Mouse (Mus musculus): ENCODE data around the gene Krtap5-4. TPM values are rescaled to one million over a fixed set of nuclear protein-coding genes. Genes with fewer than 3 reads are reported as not detected.

Gene Krtap5-4
- total RNA-seq (2023), result not detected

DNA sequence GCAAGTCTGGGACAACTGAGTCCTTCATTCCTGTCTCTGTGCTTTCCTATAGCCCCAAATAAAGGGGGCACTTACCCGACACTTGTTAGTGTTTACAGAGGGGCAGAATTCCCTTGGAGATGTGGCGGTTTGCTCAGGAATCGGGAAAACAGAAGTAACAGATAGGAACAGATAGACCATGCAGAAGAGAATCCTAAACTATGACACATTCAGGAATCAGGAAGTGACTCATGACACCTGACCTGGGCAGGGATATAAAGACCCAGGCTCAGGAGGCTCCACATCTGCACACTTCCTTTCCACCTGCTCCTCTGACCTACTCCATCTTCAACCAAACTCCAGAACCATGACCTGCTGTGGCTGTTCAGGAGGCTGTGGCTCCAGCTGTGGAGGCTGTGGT lies at the start of gene Krtap5-4:
Krtap5-4 (plus strand) TSS at position 301 of the 400 bp plus-strand sequence.

DNA sequence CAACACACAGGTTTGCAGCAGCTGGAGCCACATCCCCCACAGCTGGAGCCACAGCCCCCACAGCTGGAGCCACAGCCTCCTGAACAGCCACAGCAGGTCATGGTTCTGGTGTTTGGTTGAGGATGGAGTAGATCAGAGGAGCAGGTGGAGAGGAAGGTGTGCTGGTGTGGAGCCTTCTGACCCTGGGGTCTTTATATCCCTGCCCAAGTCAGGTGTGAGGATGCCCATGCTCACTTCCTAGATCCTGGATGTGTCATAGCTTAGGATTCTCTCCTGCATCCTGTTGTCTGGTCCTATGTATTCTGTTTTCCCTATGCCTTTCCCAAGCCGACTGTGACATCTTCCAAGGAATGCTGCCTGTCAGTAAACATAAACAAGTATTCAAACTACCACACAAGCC lies 45.1 kb upstream of the Krtap5-4 start, which contains the start of gene Gm2431:
Gm2431 (minus strand) TSS at position 101 of the 400 bp plus-strand sequence.

DNA sequence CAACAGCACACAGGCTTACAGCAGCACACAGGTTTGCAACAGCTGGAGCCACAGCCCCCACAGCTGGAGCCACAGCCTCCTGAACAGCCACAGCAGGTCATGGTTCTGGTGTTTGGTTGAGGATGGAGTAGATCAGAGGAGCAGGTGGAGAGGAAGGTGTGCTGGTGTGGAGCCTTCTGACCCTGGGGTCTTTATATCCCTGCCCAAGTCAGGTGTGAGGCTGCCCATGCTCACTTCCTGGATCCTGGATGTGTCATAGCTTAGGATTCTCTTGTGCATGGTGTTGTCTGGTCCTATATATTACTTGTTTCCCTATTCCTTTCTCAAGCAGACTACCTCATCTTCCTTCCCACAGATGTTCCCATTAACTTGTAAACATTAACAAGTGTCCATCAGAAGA lies 29.1 kb upstream of the Krtap5-4 start, which contains the start of gene Gm4559:
Gm4559 (minus strand) TSS at position 101 of the 400 bp plus-strand sequence.

DNA sequence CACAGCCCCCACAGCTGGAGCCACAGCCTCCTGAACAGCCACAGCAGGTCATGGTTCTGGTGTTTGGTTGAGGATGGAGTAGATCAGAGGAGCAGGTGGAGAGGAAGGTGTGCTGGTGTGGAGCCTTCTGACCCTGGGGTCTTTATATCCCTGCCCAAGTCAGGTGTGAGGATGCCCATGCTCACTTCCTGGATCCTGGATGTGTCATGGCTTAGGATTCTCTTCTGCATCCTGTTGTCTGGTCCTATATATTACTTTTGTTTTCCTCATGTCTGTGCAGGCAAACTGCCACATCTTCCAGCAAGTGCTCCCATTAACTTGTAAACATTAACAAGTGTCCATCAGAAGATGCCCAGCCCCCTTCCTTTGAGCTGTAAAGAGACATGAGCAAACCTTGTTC lies 6.3 kb upstream of the Krtap5-4 start, which contains the start of gene Krtap5-1:
Krtap5-1 (minus strand) TSS at position 101 of the 400 bp plus-strand sequence.

Other genes starting within 250 kb of the Krtap5-4 start
- gene Mob2, start 242.5 kb upstream of the Krtap5-4 start, total RNA-seq (2023), result 10 to 100 TPM; 51.1 to 64.6 TPM
- 1 to 10 TPM in 1 of 2 experiments, under 1 TPM in 1; 0.44 to 1.4 TPM for gene Dusp8, start 207.7 kb upstream of the Krtap5-4 start, total RNA-seq (2023)
- not detected for gene Gm45618, start 182.8 kb upstream of the Krtap5-4 start, total RNA-seq (2023)
- not detected for gene Gm39115, start 167.5 kb upstream of the Krtap5-4 start, total RNA-seq (2023)
- not detected for gene Gm45337, start 158.9 kb upstream of the Krtap5-4 start, total RNA-seq (2023)
- not detected for gene Gm29735, start 146.4 kb upstream of the Krtap5-4 start, total RNA-seq (2023)
- not detected for gene Gm4553, start 137.8 kb upstream of the Krtap5-4 start, total RNA-seq (2023)
- not detected for gene Krtap5-2, start 127.5 kb upstream of the Krtap5-4 start, total RNA-seq (2023)
- gene Gm10153, start 113.2 kb upstream of the Krtap5-4 start, total RNA-seq (2023), result not detected
- gene Krtap5-3, start 102.2 kb upstream of the Krtap5-4 start, total RNA-seq (2023), result not detected
- gene Gm7579, start 91.7 kb upstream of the Krtap5-4 start, total RNA-seq (2023), result not detected
- gene Krtap5-5, start 73.6 kb upstream of the Krtap5-4 start, total RNA-seq (2023), result not detected
- not detected for gene Gm40460, start 62.5 kb upstream of the Krtap5-4 start, total RNA-seq (2023)
- not detected for gene Gm2431, start 45.2 kb upstream of the Krtap5-4 start, total RNA-seq (2023)
- not detected for gene Gm4559, start 29.2 kb upstream of the Krtap5-4 start, total RNA-seq (2023)
- not detected for gene Krtap5-1, start 6.4 kb upstream of the Krtap5-4 start, total RNA-seq (2023)
- 10 to 100 TPM; 17.0 to 21.9 TPM for gene Ifitm10, start 70.2 kb downstream of the Krtap5-4 start, total RNA-seq (2023)
- 10 to 100 TPM in 1 of 2 experiments, 1 to 10 TPM in 1; 2.6 to 11.5 TPM for gene Gm49369, start 79.1 kb downstream of the Krtap5-4 start, total RNA-seq (2023)
- gene Ctsd, start 84.5 kb downstream of the Krtap5-4 start, total RNA-seq (2023), result 100 to 1,000 TPM; 244 to 275 TPM
- not detected for gene Syt8, start 131.3 kb downstream of the Krtap5-4 start, total RNA-seq (2023)
- gene Tnni2, start 138.3 kb downstream of the Krtap5-4 start, total RNA-seq (2023), result not detected
- 100 to 1,000 TPM; 658 to 692 TPM for gene Lsp1, start 157.3 kb downstream of the Krtap5-4 start, total RNA-seq (2023)
- gene Tnnt3, start 195.3 kb downstream of the Krtap5-4 start, total RNA-seq (2023), result 10 to 100 TPM; 27.2 to 28.5 TPM
- 10 to 100 TPM; 13.4 to 14.1 TPM for gene Mrpl23, start 229.1 kb downstream of the Krtap5-4 start, total RNA-seq (2023)